Mouse (Mus musculus): ENCODE measurements around the gene Tbc1d10c. TPM values are rescaled to one million over a fixed set of nuclear protein-coding genes. Genes with fewer than 3 reads are reported as not detected.

Tbc1d10c gene
- polyA plus RNA-seq, 1 experiment = 266 TPM

DNA sequence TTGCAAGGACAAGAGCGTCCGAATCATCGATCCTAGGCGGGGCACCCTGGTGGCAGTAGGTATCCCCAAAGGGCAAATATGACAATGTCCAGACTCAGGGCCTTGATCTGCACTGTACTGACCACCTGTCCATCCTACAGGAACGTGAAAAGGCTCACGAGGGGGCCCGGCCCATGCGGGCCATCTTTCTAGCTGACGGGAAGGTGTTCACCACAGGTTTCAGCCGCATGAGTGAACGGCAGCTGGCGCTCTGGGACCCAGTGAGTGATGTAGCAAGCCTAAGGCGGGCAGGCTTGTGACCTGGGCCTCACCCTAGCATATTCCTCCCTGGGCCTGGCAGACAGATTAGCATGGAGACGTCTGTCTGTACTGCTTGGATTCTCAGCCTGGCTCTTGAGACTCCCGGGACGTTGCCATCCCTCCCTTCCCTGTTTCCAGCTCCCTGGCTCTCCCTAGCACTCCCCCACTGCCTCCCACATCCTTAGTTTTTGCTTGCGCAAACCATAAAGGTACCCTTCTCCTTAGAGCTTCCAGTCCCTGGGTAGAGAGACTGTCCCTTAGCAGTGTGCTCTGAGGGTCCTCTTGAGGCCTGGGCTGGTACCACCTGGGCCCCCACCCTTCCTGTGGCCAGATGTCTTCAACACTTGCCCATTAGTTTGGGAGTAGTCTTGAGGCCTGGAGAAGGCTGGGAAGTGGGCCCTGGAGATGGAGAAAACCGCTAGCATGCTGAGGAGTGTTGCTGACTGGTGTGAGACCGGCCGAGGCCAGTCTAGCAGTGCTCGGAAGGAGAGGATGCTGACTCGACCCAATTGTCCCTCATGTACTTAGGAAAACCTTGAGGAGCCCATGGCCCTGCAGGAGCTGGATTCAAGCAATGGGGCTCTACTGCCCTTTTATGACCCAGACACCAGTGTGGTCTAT, 40.3 kb downstream of the Tbc1d10c start:
- no peak overlapping the region for H3K4me3 ChIP-seq (ENCODE audit: extremely low read depth, insufficient read depth, insufficient read length)
- DNase-seq (ENCODE audit: low read depth in 1 of 2, low spot score in 2 of 2) = no peak
- H3K36me3 ChIP-seq (ENCODE audit: control insufficient read depth, insufficient read depth, low read length) = peaks cover 24% of the 10 kb centered on the region
- H3K27ac ChIP-seq (ENCODE audit: insufficient read depth, low read length) = no peak overlapping the region; the same call in 1 of the 2 replicates
- no peaks in the 10 kb centered on the region for H3K27me3 ChIP-seq (ENCODE audit: control insufficient read depth, insufficient read depth, low read length)
- H3K4me1 ChIP-seq (ENCODE audit: control insufficient read depth, insufficient read depth, insufficient read length) = peaks cover 39% of the 10 kb centered on the region
- WGBS = 77% methylated on average over 22 of the region's 22 CpGs
- TF ChIP-seq POLR2A (IDR thresholded peaks at IDR 0.05; ENCODE audit: low read depth, low read length) (no peak), CTCF (IDR thresholded peaks at IDR 0.05; ENCODE audit: extremely low read depth, insufficient read depth, insufficient read length, insufficient replicate concordance) (no peak)

GRCm38 (mm10) chr19:4149764-4150461, 41.2 kb downstream of the Tbc1d10c start:
- Histone ChIP-seq H3K4me3 (ENCODE audit: extremely low read depth, insufficient read depth, insufficient read length) (0 out of 2 replicates have a peak overlapping the region, but pooled peaks have one; percentile 77), H3K36me3 (ENCODE audit: control insufficient read depth, insufficient read depth, low read length) (peaks cover 22% of the 10 kb centered on the region), H3K4me1 (ENCODE audit: control insufficient read depth, insufficient read depth, insufficient read length) (peaks cover 45% of the 10 kb centered on the region), H3K27ac (ENCODE audit: insufficient read depth, low read length) (no peak overlapping the region; the same call in 1 of the 2 replicates), H3K27me3 (ENCODE audit: control insufficient read depth, insufficient read depth, low read length) (no peaks in the 10 kb centered on the region)
- WGBS = 88% methylated on average over 17 of the region's 17 CpGs
- TF ChIP-seq POLR2A (IDR thresholded peaks at IDR 0.05; ENCODE audit: low read depth, low read length) = no peak
- no peak for TF ChIP-seq CTCF (IDR thresholded peaks at IDR 0.05; ENCODE audit: extremely low read depth, insufficient read depth, insufficient read length, insufficient replicate concordance)
- no peak for DNase-seq (ENCODE audit: low read depth in 1 of 2, low spot score in 2 of 2)

GRCm38 (mm10) chr19:4149283-4149682, 41.8 kb downstream of the Tbc1d10c start:
- 60% methylated on average over 11 of the region's 11 CpGs for WGBS
- H3K27ac ChIP-seq (ENCODE audit: insufficient read depth, low read length) = peak overlapping the region; percentile 86
- no peak for DNase-seq (ENCODE audit: low read depth in 1 of 2, low spot score in 2 of 2)
- H3K4me1 ChIP-seq (ENCODE audit: control insufficient read depth, insufficient read depth, insufficient read length) = peaks cover 50% of the 10 kb centered on the region
- no peaks in the 10 kb centered on the region for H3K27me3 ChIP-seq (ENCODE audit: control insufficient read depth, insufficient read depth, low read length)
- peaks cover 22% of the 10 kb centered on the region for H3K36me3 ChIP-seq (ENCODE audit: control insufficient read depth, insufficient read depth, low read length)
- TF ChIP-seq POLR2A (IDR thresholded peaks at IDR 0.05; ENCODE audit: low read depth, low read length) (no peak), CTCF (IDR thresholded peaks at IDR 0.05; ENCODE audit: extremely low read depth, insufficient read depth, insufficient read length, insufficient replicate concordance) (no peak)
- peak overlapping the region; percentile 77 for H3K4me3 ChIP-seq (ENCODE audit: extremely low read depth, insufficient read depth, insufficient read length)

DNA sequence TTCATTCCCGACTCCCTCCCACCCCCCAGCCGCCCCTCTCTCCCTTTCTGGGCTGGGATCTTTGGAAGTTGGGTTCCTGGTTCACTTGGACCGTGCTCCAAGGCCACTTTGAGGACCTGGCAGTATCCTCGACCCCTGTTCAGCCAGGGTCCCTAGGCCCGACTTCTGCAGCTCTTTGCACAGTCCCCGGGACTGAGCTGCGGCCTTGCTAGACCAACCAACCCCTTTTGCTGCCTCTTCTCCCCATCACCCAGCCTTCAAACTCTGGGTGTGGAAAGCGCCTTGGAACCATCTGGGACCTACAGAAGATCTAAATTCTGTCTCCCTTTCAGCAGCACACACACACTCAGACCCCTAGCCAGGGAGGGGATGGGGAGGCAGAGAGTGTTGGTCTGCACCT, 42.3 kb downstream of the Tbc1d10c start:
- H3K4me3 ChIP-seq (ENCODE audit: extremely low read depth, insufficient read depth, insufficient read length) = peak overlapping the region; percentile 77
- 6% methylated on average over 8 of the region's 8 CpGs for WGBS
- no peaks in the 10 kb centered on the region for H3K27me3 ChIP-seq (ENCODE audit: control insufficient read depth, insufficient read depth, low read length)
- peak overlapping the region; percentile 86 for H3K27ac ChIP-seq (ENCODE audit: insufficient read depth, low read length)
- no peak for DNase-seq (ENCODE audit: low read depth in 1 of 2, low spot score in 2 of 2)
- H3K4me1 ChIP-seq (ENCODE audit: control insufficient read depth, insufficient read depth, insufficient read length) = peaks cover 50% of the 10 kb centered on the region
- peaks cover 22% of the 10 kb centered on the region for H3K36me3 ChIP-seq (ENCODE audit: control insufficient read depth, insufficient read depth, low read length)
- TF ChIP-seq POLR2A (IDR thresholded peaks at IDR 0.05; ENCODE audit: low read depth, low read length) = no peak
- no peak for TF ChIP-seq CTCF (IDR thresholded peaks at IDR 0.05; ENCODE audit: extremely low read depth, insufficient read depth, insufficient read length, insufficient replicate concordance)

- Histone ChIP-seq H3K36me3 (ENCODE audit: control insufficient read depth, insufficient read depth, low read length) (peaks cover 19% of the 10 kb centered on the region), H3K27ac (ENCODE audit: insufficient read depth, low read length) (peak within 1 kb of the TSS; percentile 86), H3K4me1 (ENCODE audit: control insufficient read depth, insufficient read depth, insufficient read length) (peaks cover 50% of the 10 kb centered on the region), H3K27me3 (ENCODE audit: control insufficient read depth, insufficient read depth, low read length) (no peaks in the 10 kb centered on the region), H3K4me3 (ENCODE audit: extremely low read depth, insufficient read depth, insufficient read length) (peak within 1 kb of the TSS; percentile 77)
- 1% methylated on average over 32 of the region's 33 CpGs for WGBS
- peak; percentile 76 to 92 for DNase-seq (ENCODE audit: low read depth in 1 of 2, low spot score in 2 of 2)
- TF ChIP-seq CTCF (IDR thresholded peaks at IDR 0.05; ENCODE audit: extremely low read depth, insufficient read depth, insufficient read length, insufficient replicate concordance) = no peak
- TF ChIP-seq POLR2A (IDR thresholded peaks at IDR 0.05; ENCODE audit: low read depth, low read length) = peak; percentile 65
Observed at GRCm38 (mm10) chr19:4148491-4148806, 42.6 kb downstream of the Tbc1d10c start, which contains the start of gene Coro1b. TSS of gene Coro1b (plus strand) at chr19:4148619.

- peak overlapping the region; percentile 72 for H3K27ac ChIP-seq (ENCODE audit: insufficient read depth, low read length)
- peaks cover 55% of the 10 kb centered on the region for H3K4me1 ChIP-seq (ENCODE audit: control insufficient read depth, insufficient read depth, insufficient read length)
- peak overlapping the region; percentile 77 for H3K4me3 ChIP-seq (ENCODE audit: extremely low read depth, insufficient read depth, insufficient read length)
- WGBS = 38% methylated on average over 9 of the region's 9 CpGs
- no peaks in the 10 kb centered on the region for H3K27me3 ChIP-seq (ENCODE audit: control insufficient read depth, insufficient read depth, low read length)
- peaks cover 18% of the 10 kb centered on the region for H3K36me3 ChIP-seq (ENCODE audit: control insufficient read depth, insufficient read depth, low read length)
- TF ChIP-seq CTCF (IDR thresholded peaks at IDR 0.05; ENCODE audit: extremely low read depth, insufficient read depth, insufficient read length, insufficient replicate concordance) (no peak), POLR2A (IDR thresholded peaks at IDR 0.05; ENCODE audit: low read depth, low read length) (no peak)
- DNase-seq (ENCODE audit: low read depth in 1 of 2, low spot score in 2 of 2) = no peak
Observed at GRCm38 (mm10) chr19:4147782-4148490, 43.1 kb downstream of the Tbc1d10c start.
